Mouse (Mus musculus) MEL (cell line): Measurements from ENCODE around the gene Slfn2.

Source experiments
- CHD1 ChIP-seq: IDR thresholded peaks from 2 replicates; pipeline ENCODE4 v1.6.1; 2012; ENCODE audit warnings: low read depth, mild to moderate bottlenecking, inconsistent platforms, low read length, improper control_type of control experiment
- CTCF ChIP-seq, 3 experiments: IDR thresholded peaks in 2 of 3; conservative IDR thresholded peaks in 1 of 3; 2 replicates each; pipeline ENCODE4 v1.5.1; 2011 to 2012; ENCODE audit warnings: low read length in 3 of 3, low read depth in 2 of 3, mild to moderate bottlenecking in 2 of 3, improper control_type of control experiment in 1 of 3, inconsistent platforms in 1 of 3, mixed read lengths in 1 of 3, moderate library complexity in 1 of 3; ENCODE audit not compliant: control insufficient read depth in 1 of 3, insufficient read depth in 1 of 3, poor library complexity in 1 of 3, severe bottlenecking in 1 of 3
- ELF1 ChIP-seq: IDR thresholded peaks from 2 replicates; pipeline ENCODE4 v1.6.1; 2014; ENCODE audit warnings: low read depth, mild to moderate bottlenecking, inconsistent platforms, low read length, improper control_type of control experiment, moderate library complexity
- MAX ChIP-seq: IDR thresholded peaks from 2 replicates; pipeline ENCODE4 v1.6.1; 2011; ENCODE audit warnings: low read length, improper control_type of control experiment
- MEF2A ChIP-seq: IDR thresholded peaks from 2 replicates; pipeline ENCODE4 v1.6.1; 2014; ENCODE audit warnings: low read depth, mild to moderate bottlenecking, inconsistent platforms, low read length, improper control_type of control experiment; ENCODE audit not compliant: poor library complexity, insufficient replicate concordance, severe bottlenecking; ENCODE audit errors: extremely low read depth
- TAL1 ChIP-seq: IDR thresholded peaks from 2 replicates; pipeline ENCODE4 v1.6.1; 2012; ENCODE audit warnings: mild to moderate bottlenecking, inconsistent platforms, low read length, moderate library complexity, mixed read lengths
- TBP ChIP-seq: IDR thresholded peaks from 2 replicates; pipeline ENCODE4 v1.8.0; 2011; ENCODE audit warnings: low read depth, low read length, improper control_type of control experiment
- UBTF ChIP-seq: IDR thresholded peaks from 2 replicates; pipeline ENCODE4 v1.6.1; 2012; ENCODE audit warnings: low read depth, mild to moderate bottlenecking, inconsistent platforms, low read length, improper control_type of control experiment, moderate library complexity, borderline replicate concordance; ENCODE audit not compliant: insufficient read depth
- ZMIZ1 ChIP-seq: IDR thresholded peaks from 2 replicates; pipeline ENCODE4 v1.6.1; 2012; ENCODE audit warnings: low read depth, mild to moderate bottlenecking, inconsistent platforms, low read length, improper control_type of control experiment, moderate library complexity

GRCm38 (mm10) chr11:83082741-83083473, 18.0 kb downstream of the Slfn2 start:
- TF ChIP-seq CHD1, result no peak
- no peak for TF ChIP-seq CTCF (IDR thresholded peaks at IDR 0.05 in 2 of 3, conservative IDR thresholded peaks at IDR 0.05 in 1 of 3; ENCODE audit: control insufficient read depth in 1 of 3, insufficient read depth in 1 of 3, low read depth in 2 of 3, low read length in 3 of 3, poor library complexity in 1 of 3, severe bottlenecking in 1 of 3)
- TF ChIP-seq TAL1, result no peak
- no peak for TF ChIP-seq MEF2A
- no peak for TF ChIP-seq TBP
- no peak for TF ChIP-seq ELF1
- no peak for TF ChIP-seq ZMIZ1
- no peak for TF ChIP-seq MAX
- no peak for TF ChIP-seq UBTF
